Mouse (Mus musculus) cortical plate, adult 2 months (tissue): ENCODE data around the gene Neurog2.

Source experiments
- CTCF ChIP-seq: fragments of 200-500 bp; IDR thresholded peaks from 2 replicates; pipeline ENCODE4 v1.5.1; 2011; ENCODE audit warnings: mild to moderate bottlenecking, control low read depth, low read length; ENCODE audit not compliant: insufficient read depth; ENCODE audit errors: extremely low read depth
- POLR2A ChIP-seq: fragments of 200-500 bp; IDR thresholded peaks from 2 replicates; pipeline ENCODE4 v1.6.1; 2011; ENCODE audit warnings: mild to moderate bottlenecking, low read length, control low read depth; ENCODE audit not compliant: insufficient read depth; ENCODE audit errors: extremely low read depth

DNA sequence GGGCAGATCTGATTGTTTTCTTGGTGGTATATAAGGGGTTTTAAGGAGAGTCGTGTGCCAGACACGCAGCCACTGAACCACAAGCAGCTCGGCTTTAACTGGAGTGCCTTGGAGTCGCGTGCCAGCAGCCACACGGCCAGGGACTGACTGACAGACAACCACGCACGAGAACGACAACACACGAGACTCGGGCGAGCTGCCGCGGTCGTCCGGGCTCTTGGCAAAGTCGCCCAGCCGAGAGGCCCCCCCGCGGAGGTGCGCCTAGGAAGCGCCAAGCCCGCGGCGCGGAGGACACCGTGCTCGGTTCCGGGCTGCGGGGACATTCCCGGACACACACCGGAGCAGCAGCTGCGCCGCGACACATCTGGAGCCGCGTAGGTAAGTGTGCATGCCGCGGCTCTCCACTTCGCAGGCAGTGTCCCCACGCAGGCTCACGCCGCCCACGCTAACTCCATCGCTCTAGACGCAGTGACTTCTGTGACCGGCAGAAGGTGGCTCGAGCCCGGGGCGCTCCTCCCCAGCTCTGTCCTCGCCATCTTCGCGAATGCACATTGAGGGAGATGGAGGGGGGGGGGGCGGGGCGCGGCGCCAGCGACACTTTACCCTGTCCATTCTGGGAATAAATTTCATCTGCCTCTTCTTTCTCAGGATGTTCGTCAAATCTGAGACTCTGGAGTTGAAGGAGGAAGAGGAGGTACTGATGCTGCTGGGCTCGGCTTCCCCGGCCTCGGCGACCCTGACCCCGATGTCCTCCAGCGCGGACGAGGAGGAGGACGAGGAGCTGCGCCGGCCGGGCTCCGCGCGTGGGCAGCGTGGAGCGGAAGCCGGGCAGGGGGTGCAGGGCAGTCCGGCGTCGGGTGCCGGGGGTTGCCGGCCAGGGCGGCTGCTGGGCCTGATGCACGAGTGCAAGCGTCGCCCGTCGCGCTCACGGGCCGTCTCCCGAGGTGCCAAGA lies at the start of gene Neurog2:
- TF ChIP-seq POLR2A (no peak), CTCF (no peak)
